Mouse (Mus musculus) stomach, embryonic 14.5 days (tissue): ENCODE measurements around the gene Cluh. TPM values are rescaled to one million over a fixed set of nuclear protein-coding genes. Genes with fewer than 3 reads are reported as not detected.
A peak's percentile ranks its signal among the peaks of the same experiment; 100 is the strongest.

ENCODE experiments used
- ATAC-seq: fragments of 200-750 bp; cut with Nextera tagmentation; 2 replicates; pipeline ENCODE4 v1.8.0; 2017; ENCODE audit warnings: low read depth, moderate TSS enrichment; ENCODE audit not compliant: insufficient number of reproducible peaks, insufficient read depth, low FRiP score
- H3K27ac ChIP-seq: fragments of 300-500 bp; sonication (generic); 2 replicates; pipeline ENCODE4 v1.5.1; 2014; ENCODE audit warnings: mild to moderate bottlenecking, low read length, moderate library complexity, mixed read lengths
- H3K27me3 ChIP-seq: fragments of 300-500 bp; sonication (generic); 2 replicates; pipeline ENCODE4 v1.6.1; 2014; ENCODE audit warnings: low read length, control low read depth, mixed read lengths; ENCODE audit not compliant: control insufficient read depth, insufficient read depth
- H3K36me3 ChIP-seq: fragments of 300-500 bp; sonication (generic); 2 replicates; pipeline ENCODE4 v1.6.1; 2014; ENCODE audit warnings: mild to moderate bottlenecking, control low read depth, low read length, moderate library complexity, mixed read lengths; ENCODE audit not compliant: control insufficient read depth, insufficient read depth
- H3K4me1 ChIP-seq: fragments of 300-500 bp; sonication (generic); 2 replicates; pipeline ENCODE4 v1.6.1; 2014; ENCODE audit warnings: low read length, control low read depth, mixed read lengths; ENCODE audit not compliant: control insufficient read depth, insufficient read depth
- H3K4me2 ChIP-seq: fragments of 300-500 bp; sonication (generic); replicated peaks from 2 replicates; pipeline ENCODE4 v1.6.1; 2014; ENCODE audit warnings: low read depth, low read length, control low read depth
- H3K4me3 ChIP-seq: fragments of 300-500 bp; sonication (generic); 2 replicates; pipeline ENCODE4 v1.5.1; 2014; ENCODE audit warnings: low read depth, low read length, control low read depth
- H3K9ac ChIP-seq: fragments of 300-500 bp; sonication (generic); replicated peaks from 2 replicates; pipeline ENCODE4 v1.6.1; 2014; ENCODE audit warnings: low read depth, mild to moderate bottlenecking, control low read depth, low read length, moderate library complexity, mixed read lengths
- H3K9me3 ChIP-seq: fragments of 300-500 bp; sonication (generic); 2 replicates; pipeline ENCODE4 v1.6.1; 2016; ENCODE audit warnings: low read depth, low read length, control low read depth; ENCODE audit not compliant: control insufficient read depth
- WGBS: fragments of 180-500 bp; shearing (Covaris S2); extraction: QIAGEN DNeasy Blood & Tissue Kit; methylation state at CpG from one replicate; pipeline ENCODE4 v1.1.7; 2014; 5-methylcytosine and 5-hydroxymethylcytosine counted together
- polyA plus RNA-seq: library from polyadenylated mRNA; unstranded; fragments of >200 nt; fragmentation: Nextera tagmentation; extraction: Ambion mirVana; gene quantifications from 2 replicates; pipeline ENCODE4 v1.2.1, GENCODE M21; 2014

Cluh gene
- polyA plus RNA-seq = 24.0 and 24.4 TPM in 2 replicates

GRCm38 (mm10) chr11:74649095-74649646 is at the start of gene Cluh:
TSS of gene Cluh (plus strand) at chr11:74649495.
- no peaks in the 10 kb centered on the region for H3K36me3 ChIP-seq
- peaks cover 26% of the 10 kb centered on the region for H3K4me1 ChIP-seq
- under 1% methylated on average over 58 of the region's 58 CpGs for WGBS
- no peaks in the 10 kb centered on the region for H3K27me3 ChIP-seq
- H3K4me3 ChIP-seq = peak within 1 kb of the TSS; percentile 95
- ATAC-seq = peak; percentile 91
- H3K4me2 ChIP-seq = peak within 1 kb of the TSS; percentile 76
- H3K9ac ChIP-seq = peak within 1 kb of the TSS; percentile 74
- peak within 1 kb of the TSS; percentile 80 for H3K27ac ChIP-seq
- H3K9me3 ChIP-seq = no peaks in the 10 kb centered on the region

- 81% methylated on average over 1 of the region's 1 CpGs for WGBS
- Histone ChIP-seq H3K27ac (no peak overlapping the region), H3K4me1 (no peaks in the 10 kb centered on the region), H3K4me3 (no peak overlapping the region), H3K36me3 (no peaks in the 10 kb centered on the region), H3K4me2 (no peak overlapping the region), H3K27me3 (no peaks in the 10 kb centered on the region), H3K9me3 (peaks cover 4% of the 10 kb centered on the region; the same call in 1 of the 2 replicates), H3K9ac (no peak overlapping the region)
- ATAC-seq = no peak
Observed at GRCm38 (mm10) chr11:74602286-74602685, 47.0 kb upstream of the Cluh start.

- no peaks in the 10 kb centered on the region for H3K9me3 ChIP-seq
- no peak overlapping the region for H3K27ac ChIP-seq
- no peaks in the 10 kb centered on the region for H3K36me3 ChIP-seq
- H3K4me2 ChIP-seq = no peak overlapping the region
- no peak for ATAC-seq
- 25% methylated on average over 5 of the region's 5 CpGs for WGBS
- 0 out of 2 replicates have a peak overlapping the region, but pooled peaks have one; percentile 34 for H3K4me3 ChIP-seq
- H3K4me1 ChIP-seq = peaks cover 5% of the 10 kb centered on the region; the same call in 1 of the 2 replicates
- peaks cover 21% of the 10 kb centered on the region for H3K27me3 ChIP-seq
- no peak overlapping the region for H3K9ac ChIP-seq
Observed at GRCm38 (mm10) chr11:74610068-74610467, 39.2 kb upstream of the Cluh start.

- Histone ChIP-seq H3K27me3 (peaks cover 21% of the 10 kb centered on the region), H3K4me3 (peak within 1 kb of the TSS; percentile 34), H3K9me3 (no peaks in the 10 kb centered on the region), H3K4me2 (peak within 1 kb of the TSS; percentile 59), H3K4me1 (peaks cover 5% of the 10 kb centered on the region; the same call in 1 of the 2 replicates), H3K27ac (no peak within 1 kb of the TSS), H3K36me3 (no peaks in the 10 kb centered on the region), H3K9ac (no peak within 1 kb of the TSS)
- under 1% methylated on average over 50 of the region's 50 CpGs for WGBS
- ATAC-seq = no peak
Observed at GRCm38 (mm10) chr11:74610545-74611176, 38.6 kb upstream of the Cluh start, which contains the start of gene Rap1gap2. TSS of gene Rap1gap2 (minus strand) at chr11:74610915.

- no peak overlapping the region for H3K4me2 ChIP-seq
- H3K9ac ChIP-seq = no peak overlapping the region
- H3K4me1 ChIP-seq = peaks cover 5% of the 10 kb centered on the region; the same call in 1 of the 2 replicates
- H3K36me3 ChIP-seq = no peaks in the 10 kb centered on the region
- H3K27ac ChIP-seq = no peak overlapping the region
- peaks cover 21% of the 10 kb centered on the region for H3K27me3 ChIP-seq
- ATAC-seq = no peak
- 13% methylated on average over 7 of the region's 7 CpGs for WGBS
- H3K9me3 ChIP-seq = no peaks in the 10 kb centered on the region
- H3K4me3 ChIP-seq = no peak overlapping the region; the same call in 1 of the 2 replicates
Observed at GRCm38 (mm10) chr11:74611437-74611836, 37.9 kb upstream of the Cluh start.

GRCm38 (mm10) chr11:74613428-74613827 is 35.9 kb upstream of the Cluh start:
- H3K4me3 ChIP-seq = no peak overlapping the region
- H3K9me3 ChIP-seq = no peaks in the 10 kb centered on the region
- ATAC-seq = no peak
- H3K36me3 ChIP-seq = no peaks in the 10 kb centered on the region
- H3K27ac ChIP-seq = no peak overlapping the region
- peaks cover 21% of the 10 kb centered on the region for H3K27me3 ChIP-seq
- WGBS = 63% methylated on average over 4 of the region's 4 CpGs
- H3K9ac ChIP-seq = no peak overlapping the region
- peaks cover 5% of the 10 kb centered on the region; the same call in 1 of the 2 replicates for H3K4me1 ChIP-seq
- H3K4me2 ChIP-seq = no peak overlapping the region

- H3K4me1 ChIP-seq = peaks cover 4% of the 10 kb centered on the region; the same call in 1 of the 2 replicates
- peaks cover 22% of the 10 kb centered on the region for H3K27me3 ChIP-seq
- H3K9ac ChIP-seq = no peak overlapping the region
- H3K27ac ChIP-seq = no peak overlapping the region
- WGBS = 52% methylated on average over 5 of the region's 5 CpGs
- no peaks in the 10 kb centered on the region for H3K9me3 ChIP-seq
- no peak overlapping the region for H3K4me2 ChIP-seq
- H3K36me3 ChIP-seq = no peaks in the 10 kb centered on the region
- H3K4me3 ChIP-seq = no peak overlapping the region
- ATAC-seq = no peak
Observed at GRCm38 (mm10) chr11:74615571-74615970, 33.7 kb upstream of the Cluh start.

GRCm38 (mm10) chr11:74619201-74619955 is 29.9 kb upstream of the Cluh start, which contains the start of gene Ccdc92b:
TSS of gene Ccdc92b (plus strand) at chr11:74619605.
- ATAC-seq = peak; percentile 81; the same call in 1 of the 2 replicates
- under 1% methylated on average over 52 of the region's 63 CpGs for WGBS
- peak within 1 kb of the TSS; percentile 26 for H3K4me3 ChIP-seq
- H3K9me3 ChIP-seq = no peaks in the 10 kb centered on the region
- no peak within 1 kb of the TSS for H3K27ac ChIP-seq
- H3K4me1 ChIP-seq = no peaks in the 10 kb centered on the region
- H3K9ac ChIP-seq = no peak within 1 kb of the TSS; the same call in 1 of the 2 replicates
- no peaks in the 10 kb centered on the region for H3K36me3 ChIP-seq
- peaks cover 10% of the 10 kb centered on the region for H3K27me3 ChIP-seq
- H3K4me2 ChIP-seq = peak within 1 kb of the TSS; percentile 49
